Mouse (Mus musculus) retina, postnatal 1 day (tissue): ENCODE results near the gene Gm867.

ENCODE experiments used
- DNase-seq: peaks from one replicate; pipeline ENCODE4 v3.0.0-alpha.2; 2012

The Gm867 gene

GRCm38 (mm10) chr10:75935680-75936541 is 4.6 kb downstream of the Gm867 start, which contains the start of gene Mmp11:
TSS of gene Mmp11 (minus strand) at chr10:75936496.
- peak; percentile 90 for DNase-seq

GRCm38 (mm10) chr10:75934991-75935390 is 5.5 kb downstream of the Gm867 start:
- no peak for DNase-seq

- DNase-seq, result no peak
Observed at GRCm38 (mm10) chr10:75932891-75933290, 7.6 kb downstream of the Gm867 start, which contains the start of gene Chchd10. TSS of gene Chchd10 (plus strand) at chr10:75933130.

- peak; percentile 72 for DNase-seq
Observed at GRCm38 (mm10) chr10:75932081-75932678, 8.3 kb downstream of the Gm867 start.

GRCm38 (mm10) chr10:75931311-75931710 is 9.2 kb downstream of the Gm867 start:
- no peak for DNase-seq

GRCm38 (mm10) chr10:75930304-75930703 is 10.2 kb downstream of the Gm867 start:
- DNase-seq, result peak; percentile 45

GRCm38 (mm10) chr10:75926396-75926795 is 14.1 kb downstream of the Gm867 start:
- DNase-seq, result no peak

GRCm38 (mm10) chr10:75924324-75924723 is 16.1 kb downstream of the Gm867 start:
- no peak for DNase-seq

GRCm38 (mm10) chr10:75921726-75922560 is 18.5 kb downstream of the Gm867 start:
- DNase-seq, result no peak

- DNase-seq, result peak; percentile 97
Observed at GRCm38 (mm10) chr10:75921026-75921725, 19.3 kb downstream of the Gm867 start, which contains the start of gene Smarcb1. TSS of gene Smarcb1 (minus strand) at chr10:75921617.

GRCm38 (mm10) chr10:75919026-75919425 is 21.4 kb downstream of the Gm867 start:
- no peak for DNase-seq

- no peak for DNase-seq
Observed at GRCm38 (mm10) chr10:75916840-75917239, 23.6 kb downstream of the Gm867 start.

GRCm38 (mm10) chr10:75915557-75915956 is 24.9 kb downstream of the Gm867 start:
- DNase-seq, result no peak

GRCm38 (mm10) chr10:75913013-75913589 is 27.4 kb downstream of the Gm867 start:
- no peak for DNase-seq

GRCm38 (mm10) chr10:75910698-75911097 is 29.8 kb downstream of the Gm867 start:
- no peak for DNase-seq

GRCm38 (mm10) chr10:75906882-75907281 is 33.6 kb downstream of the Gm867 start:
- no peak for DNase-seq

- DNase-seq, result no peak
Observed at GRCm38 (mm10) chr10:75904391-75904790, 36.1 kb downstream of the Gm867 start.

- DNase-seq, result no peak
Observed at GRCm38 (mm10) chr10:75898846-75899245, 41.6 kb downstream of the Gm867 start.

- DNase-seq, result no peak
Observed at GRCm38 (mm10) chr10:75898039-75898564, 42.4 kb downstream of the Gm867 start.

- peak; percentile 81 for DNase-seq
Observed at GRCm38 (mm10) chr10:75897373-75897772, 43.1 kb downstream of the Gm867 start.

GRCm38 (mm10) chr10:75896208-75896607 is 44.3 kb downstream of the Gm867 start:
- DNase-seq, result no peak

GRCm38 (mm10) chr10:75895730-75896129 is 44.7 kb downstream of the Gm867 start:
- DNase-seq, result no peak
